ENCODE assay signal across 9 mouse cellular contexts in the genomic region with DNA sequence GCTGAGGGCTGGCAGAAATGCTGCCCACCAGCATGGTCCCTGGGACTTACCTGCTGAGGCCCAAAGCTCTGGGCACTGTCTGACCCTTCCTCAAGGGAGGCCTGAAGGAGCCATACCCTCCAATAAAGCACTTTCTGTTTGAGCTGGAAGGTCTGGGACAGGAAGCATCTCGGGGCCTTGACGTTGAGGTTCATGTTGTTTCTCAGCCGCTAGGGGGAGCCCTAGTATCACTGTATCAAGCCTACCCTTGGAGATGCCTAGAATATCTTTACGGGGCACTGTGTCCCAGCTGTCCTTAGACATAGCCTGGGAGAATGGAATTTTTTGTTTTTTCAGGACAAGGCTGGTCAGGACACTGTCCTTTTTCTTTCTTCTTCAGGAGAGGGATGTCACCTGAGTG. TPM values are rescaled to one million over a fixed set of nuclear protein-coding genes. Genes with fewer than 3 reads are reported as not detected.
A peak's percentile ranks its signal among the peaks of the same experiment; 100 is the strongest.
DNase-seq lines count a peak whose midpoint lies in the region; ATAC-seq lines count a peak whose summit lies in the region.
"Had no signal": no experiment of that assay in that cellular context is flagged by ENCODE, and none has a peak within 500 bp of the region (broad histone marks: within the 10 kb centered on the region; RNA-seq: fewer than 3 reads in every experiment).

No protein-coding gene starts in this region.

- H3K9ac ChIP-seq in midbrain, embryonic 12.5 days (replicated peaks) = no peak overlapping the region

- no peaks in the 10 kb centered on the region for H3K27me3 ChIP-seq in limb, embryonic 10.5 days (ENCODE audit: low read depth, poor library complexity, severe bottlenecking)
- H3K27me3 ChIP-seq in midbrain, embryonic 12.5 days = no peaks in the 10 kb centered on the region

- DNase-seq in right cerebral cortex, adult 18-20 months = peak; percentile 77
- no peak for DNase-seq in right cerebral cortex, postnatal 36 days (ENCODE audit: low spot score in 2 of 2)
- DNase-seq in cerebellum, postnatal 10 days = peak; percentile 87 to 91
- DNase-seq in gastrocnemius, adult 18-20 months (ENCODE audit: low spot score) = peak; percentile 73
- peak; percentile 94 for DNase-seq in induced T-regulatory cell, adult 2 months (ENCODE audit: low read depth)
- peak; percentile 83 for DNase-seq in limb, embryonic 10.5 days (ENCODE audit: low spot score)
- DNase-seq in spleen, adult 18-20 months = peak; percentile 27 to 73

- peaks cover 75% of the 10 kb centered on the region for H3K36me3 ChIP-seq in limb, embryonic 10.5 days
- H3K36me3 ChIP-seq in midbrain, embryonic 12.5 days = peaks cover 40% of the 10 kb centered on the region

- H3K4me3 ChIP-seq in limb, embryonic 10.5 days = no peak overlapping the region
- H3K4me3 ChIP-seq in midbrain, embryonic 12.5 days = no peak overlapping the region

- ATAC-seq in midbrain, embryonic 12.5 days (ENCODE audit: low FRiP score, low read depth) = peak; percentile 58

- no peak overlapping the region for H3K4me2 ChIP-seq in midbrain, embryonic 12.5 days (replicated peaks)

- no peaks in the 10 kb centered on the region for H3K4me1 ChIP-seq in limb, embryonic 10.5 days
- peaks cover 1% of the 10 kb centered on the region for H3K4me1 ChIP-seq in midbrain, embryonic 12.5 days

- H3K27ac ChIP-seq in limb, embryonic 10.5 days = no peak overlapping the region
- no peak overlapping the region for H3K27ac ChIP-seq in midbrain, embryonic 12.5 days (replicated peaks)

- 2% methylated on average over 4 of the region's 4 CpGs for WGBS in limb, embryonic 10.5 days
- WGBS in midbrain, embryonic 12.5 days = 6% methylated on average over 4 of the region's 4 CpGs

- no peaks in the 10 kb centered on the region for H3K9me3 ChIP-seq in limb, embryonic 10.5 days (replicated peaks)
- no peaks in the 10 kb centered on the region for H3K9me3 ChIP-seq in midbrain, embryonic 12.5 days

RNA-seq across cellular contexts. Expression of gene 1810043G02Rik, which starts 6.3 kb away (rescaled TPM):
- 1 to 10 TPM; 4.1 to 4.6 TPM for total RNA-seq in gastrocnemius, adult 18-20 months (2021)
- polyA plus RNA-seq in limb, embryonic 10.5 days (2016; fragmentation: Nextera tagmentation; extraction: Ambion mirVana) = 29.4 and 32.2 TPM in 2 replicates
- polyA plus RNA-seq in midbrain, embryonic 12.5 days (2016; fragmentation: Nextera tagmentation; extraction: Ambion mirVana) = 32.0 and 32.9 TPM in 2 replicates

RNA-seq across cellular contexts. Expression of gene Trpm2, which starts 14.3 kb away (rescaled TPM):
- under 1 TPM; 0.07 to 0.26 TPM for total RNA-seq in gastrocnemius, adult 18-20 months (2021)
- polyA plus RNA-seq in limb, embryonic 10.5 days (2016; fragmentation: Nextera tagmentation; extraction: Ambion mirVana) = 0.16 and 0.23 TPM in 2 replicates
- 1.2 and 1.5 TPM in 2 replicates for polyA plus RNA-seq in midbrain, embryonic 12.5 days (2016; fragmentation: Nextera tagmentation; extraction: Ambion mirVana)

RNA-seq across cellular contexts. Expression of gene Pfkl, which starts 25.2 kb away (rescaled TPM):
- total RNA-seq in gastrocnemius, adult 18-20 months (2021) = 1 to 10 TPM; 5.9 to 7.0 TPM
- polyA plus RNA-seq in limb, embryonic 10.5 days (2016; fragmentation: Nextera tagmentation; extraction: Ambion mirVana) = 235 and 259 TPM in 2 replicates
- 104 and 116 TPM in 2 replicates for polyA plus RNA-seq in midbrain, embryonic 12.5 days (2016; fragmentation: Nextera tagmentation; extraction: Ambion mirVana)

RNA-seq across cellular contexts. Expression of gene Dnmt3l, which starts 57.1 kb away (rescaled TPM):
- not detected for total RNA-seq in gastrocnemius, adult 18-20 months (2021)
- 0.10 TPM in 1 of 2 replicates, not detected in the other for polyA plus RNA-seq in limb, embryonic 10.5 days (2016; fragmentation: Nextera tagmentation; extraction: Ambion mirVana)
- not detected in 2 replicates for polyA plus RNA-seq in midbrain, embryonic 12.5 days (2016; fragmentation: Nextera tagmentation; extraction: Ambion mirVana)

RNA-seq across cellular contexts. Expression of gene Aire, which starts 58.8 kb away (rescaled TPM):
- not detected for total RNA-seq in gastrocnemius, adult 18-20 months (2021)
- polyA plus RNA-seq in limb, embryonic 10.5 days (2016; fragmentation: Nextera tagmentation; extraction: Ambion mirVana) = 0.15 and 0.21 TPM in 2 replicates
- polyA plus RNA-seq in midbrain, embryonic 12.5 days (2016; fragmentation: Nextera tagmentation; extraction: Ambion mirVana) = 0.17 and 0.35 TPM in 2 replicates
- total RNA-seq: adrenal gland, postnatal 4 days had no signal

Comparison
In these comparisons a context has a peak if more than half of its experiments do, and no peak if none do; other contexts are left out.
1. DNase-seq: peak in right cerebral cortex, adult 18-20 months (single experiment), cerebellum, postnatal 10 days (2 of 2), gastrocnemius, adult 18-20 months (single experiment), induced T-regulatory cell, adult 2 months (single experiment), limb, embryonic 10.5 days (single experiment) and spleen, adult 18-20 months (2 of 2); none in right cerebral cortex, postnatal 36 days (0 of 2).